Mouse (Mus musculus) limb, embryonic 15.5 days (tissue): ENCODE measurements at regions not wholly inside any gene's neighbourhood (a gene's known extent, or its start where the extent isn't known, plus 50 kb on each side); places are given as distances from the start of the nearest gene placed in this dataset.

ENCODE experiments used
- ATAC-seq: fragments of 200-750 bp; cut with Nextera tagmentation; 2 replicates; pipeline ENCODE4 v1.8.0; 2017; ENCODE audit warnings: low read depth, moderate TSS enrichment; ENCODE audit not compliant: insufficient number of reproducible peaks, low FRiP score, low TSS enrichment
- H3K27ac ChIP-seq: fragments of 300-500 bp; sonication (generic); 2 replicates; pipeline ENCODE4 v1.5.1; 2015; ENCODE audit warnings: moderate library complexity, mild to moderate bottlenecking, inconsistent platforms
- H3K27me3 ChIP-seq: fragments of 300-500 bp; sonication (generic); 2 replicates; pipeline ENCODE4 v1.6.1; 2015; ENCODE audit warnings: inconsistent platforms
- H3K36me3 ChIP-seq: fragments of 300-500 bp; sonication (generic); 2 replicates; pipeline ENCODE4 v1.6.1; 2015; ENCODE audit warnings: inconsistent platforms
- H3K4me1 ChIP-seq: fragments of 300-500 bp; sonication (generic); 2 replicates; pipeline ENCODE4 v1.6.1; 2015; ENCODE audit warnings: inconsistent platforms
- H3K4me2 ChIP-seq: fragments of 300-500 bp; sonication (generic); 2 replicates; pipeline ENCODE4 v1.6.1; 2015; ENCODE audit warnings: mild to moderate bottlenecking, inconsistent platforms
- H3K4me3 ChIP-seq: fragments of 300-500 bp; sonication (generic); 2 replicates; pipeline ENCODE4 v1.5.1; 2015; ENCODE audit warnings: mild to moderate bottlenecking, inconsistent platforms
- H3K9ac ChIP-seq: fragments of 300-500 bp; sonication (generic); 2 replicates; pipeline ENCODE4 v1.6.1; 2015; ENCODE audit warnings: inconsistent platforms
- H3K9me3 ChIP-seq: fragments of 300-500 bp; sonication (generic); 2 replicates; pipeline ENCODE4 v1.6.1; 2016; ENCODE audit warnings: inconsistent platforms
- WGBS: fragments of 180-500 bp; shearing (Covaris S2); methylation state at CpG from one replicate; pipeline ENCODE4 v1.1.7; 2015; 5-methylcytosine and 5-hydroxymethylcytosine counted together

DNA sequence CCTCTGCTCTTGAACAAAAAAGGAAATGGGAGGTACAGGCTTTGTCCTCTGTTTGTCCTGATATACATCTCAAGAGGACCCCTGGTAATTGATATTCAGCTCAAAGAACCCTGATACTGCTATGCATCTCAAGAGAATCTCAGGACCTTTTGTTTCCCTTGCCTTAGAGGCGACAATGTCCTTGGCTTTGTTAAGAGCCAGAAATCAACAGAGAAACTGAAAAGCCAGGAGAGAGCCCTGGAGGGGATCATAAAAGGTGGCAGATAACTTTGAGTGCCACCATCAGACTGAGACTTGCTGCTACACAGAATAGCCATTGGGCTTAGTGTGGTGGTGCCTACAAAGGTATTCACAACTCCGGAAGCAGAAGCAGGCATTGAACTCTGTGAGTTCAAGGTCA, 74.3 kb upstream of the Gadd45a start:
- Histone ChIP-seq H3K36me3 (no peaks in the 10 kb centered on the region), H3K4me1 (peaks cover 5% of the 10 kb centered on the region), H3K4me3 (no peak overlapping the region), H3K9me3 (no peaks in the 10 kb centered on the region), H3K4me2 (no peak overlapping the region), H3K9ac (no peak overlapping the region), H3K27ac (no peak overlapping the region), H3K27me3 (no peaks in the 10 kb centered on the region)
- ATAC-seq: no peak
- 75% methylated on average over 2 of the region's 2 CpGs for WGBS

- WGBS: 44% methylated on average over 1 of the region's 1 CpGs
- no peak for ATAC-seq
- H3K4me3 ChIP-seq: no peak overlapping the region
- peaks cover 5% of the 10 kb centered on the region for H3K4me1 ChIP-seq
- no peaks in the 10 kb centered on the region for H3K27me3 ChIP-seq
- no peak overlapping the region for H3K27ac ChIP-seq
- no peaks in the 10 kb centered on the region for H3K9me3 ChIP-seq
- H3K4me2 ChIP-seq: no peak overlapping the region
- H3K9ac ChIP-seq: no peak overlapping the region
- no peaks in the 10 kb centered on the region for H3K36me3 ChIP-seq
Measured at GRCm38 (mm10) chr6:67110391-67110790, 73.1 kb upstream of the Gadd45a start.

- H3K27ac ChIP-seq: no peak overlapping the region
- 58% methylated on average over 4 of the region's 4 CpGs for WGBS
- H3K36me3 ChIP-seq: no peaks in the 10 kb centered on the region
Measured at GRCm38 (mm10) chr6:67109774-67110173, 72.5 kb upstream of the Gadd45a start.

DNA sequence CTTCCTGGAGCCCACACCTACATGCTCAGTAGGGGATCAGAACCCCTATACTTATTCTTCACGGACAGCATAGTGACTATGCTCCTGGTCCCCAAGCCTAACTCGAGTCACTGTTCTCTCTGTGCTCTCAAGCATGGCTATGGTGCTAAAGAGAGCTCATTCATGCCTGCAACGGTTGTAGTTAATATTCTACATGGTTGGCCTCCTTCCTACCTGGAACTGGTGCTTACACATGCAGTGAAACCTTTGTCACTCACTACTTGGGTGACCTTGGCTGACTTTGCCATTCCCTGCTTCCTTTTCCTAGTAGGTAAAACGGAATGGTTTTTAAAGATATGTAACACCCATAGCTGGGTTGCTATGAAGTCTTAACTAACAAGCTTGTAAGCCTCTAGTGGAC, 70.3 kb upstream of the Gadd45a start:
- no peaks in the 10 kb centered on the region for H3K27me3 ChIP-seq
- H3K36me3 ChIP-seq: no peaks in the 10 kb centered on the region
- WGBS: 85% methylated on average over 4 of the region's 4 CpGs
- peaks cover 4% of the 10 kb centered on the region; the same call in 1 of the 2 replicates for H3K4me1 ChIP-seq
- H3K9ac ChIP-seq: no peak overlapping the region
- H3K9me3 ChIP-seq: no peaks in the 10 kb centered on the region
- H3K4me3 ChIP-seq: no peak overlapping the region
- no peak overlapping the region for H3K27ac ChIP-seq
- no peak overlapping the region for H3K4me2 ChIP-seq
- no peak for ATAC-seq

More at GRCm38 (mm10) chr6:67109774-67110173, 72.5 kb upstream of the Gadd45a start:
- no peak overlapping the region for H3K4me2 ChIP-seq
- peaks cover 5% of the 10 kb centered on the region for H3K4me1 ChIP-seq
- no peaks in the 10 kb centered on the region for H3K9me3 ChIP-seq
- H3K9ac ChIP-seq: no peak overlapping the region
- H3K27me3 ChIP-seq: no peaks in the 10 kb centered on the region
- no peak for ATAC-seq
- H3K4me3 ChIP-seq: no peak overlapping the region

- WGBS: 96% methylated on average over 2 of the region's 2 CpGs
- no peak overlapping the region for H3K27ac ChIP-seq
- no peak overlapping the region for H3K4me2 ChIP-seq
- no peak for ATAC-seq
- peaks cover 12% of the 10 kb centered on the region; the same call in 1 of the 2 replicates for H3K4me1 ChIP-seq
- H3K9ac ChIP-seq: no peak overlapping the region
- no peaks in the 10 kb centered on the region for H3K36me3 ChIP-seq
- H3K4me3 ChIP-seq: no peak overlapping the region
- H3K27me3 ChIP-seq: no peaks in the 10 kb centered on the region
- no peaks in the 10 kb centered on the region for H3K9me3 ChIP-seq
Measured at GRCm38 (mm10) chr6:67106493-67106892, 69.2 kb upstream of the Gadd45a start.

DNA sequence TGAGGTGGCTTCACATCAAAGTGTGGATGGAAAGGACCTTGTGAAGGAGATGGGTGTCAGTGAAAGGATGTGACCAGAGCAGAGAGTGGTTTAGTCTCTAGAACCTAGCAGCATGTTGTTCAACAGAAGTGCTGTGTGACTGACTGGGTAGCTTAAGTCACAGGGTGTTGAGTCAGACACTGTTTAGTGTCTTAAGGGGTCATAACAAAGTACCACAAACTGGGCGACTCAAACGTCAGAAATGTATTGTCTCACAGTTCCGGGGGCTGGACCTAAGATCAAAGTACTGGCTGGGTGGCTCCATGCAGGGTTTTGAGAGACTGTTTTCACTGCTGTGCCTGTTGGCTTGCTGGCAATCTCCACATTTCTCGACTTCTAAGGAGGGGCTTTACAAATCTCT, 68.1 kb upstream of the Gadd45a start:
- Histone ChIP-seq H3K9ac (no peak overlapping the region), H3K4me1 (peaks cover 12% of the 10 kb centered on the region; the same call in 1 of the 2 replicates), H3K4me2 (no peak overlapping the region), H3K4me3 (no peak overlapping the region), H3K27me3 (no peaks in the 10 kb centered on the region), H3K27ac (no peak overlapping the region), H3K36me3 (no peaks in the 10 kb centered on the region), H3K9me3 (no peaks in the 10 kb centered on the region)
- ATAC-seq: no peak
- 5% methylated on average over 4 of the region's 4 CpGs for WGBS

DNA sequence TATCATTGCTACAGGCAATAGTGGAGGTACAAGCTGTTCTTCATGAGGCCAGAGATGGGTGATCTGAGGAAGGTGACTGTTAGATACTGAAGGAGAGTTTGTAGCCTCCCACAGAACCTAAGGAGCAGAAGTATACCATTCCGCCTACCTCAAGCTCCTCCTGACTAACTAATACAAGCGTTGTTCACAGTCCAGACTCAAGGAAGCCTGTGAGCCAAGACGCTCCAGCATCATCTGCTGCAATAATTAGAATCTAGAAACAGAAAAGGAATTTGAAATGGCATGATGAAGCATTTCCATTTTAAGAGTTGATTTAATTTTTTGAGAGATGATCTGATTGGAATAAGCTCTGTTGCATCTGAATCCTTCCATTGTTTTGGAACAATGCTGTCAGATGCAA, 66.9 kb upstream of the Gadd45a start:
- H3K4me3 ChIP-seq: no peak overlapping the region
- H3K9me3 ChIP-seq: no peaks in the 10 kb centered on the region
- H3K27ac ChIP-seq: no peak overlapping the region
- H3K4me2 ChIP-seq: no peak overlapping the region
- H3K9ac ChIP-seq: no peak overlapping the region
- no peak for ATAC-seq
- H3K4me1 ChIP-seq: peaks cover 12% of the 10 kb centered on the region; the same call in 1 of the 2 replicates
- no peaks in the 10 kb centered on the region for H3K27me3 ChIP-seq
- 88% methylated on average over 3 of the region's 3 CpGs for whole genome bisulfite sequencing
- no peaks in the 10 kb centered on the region for H3K36me3 ChIP-seq

DNA sequence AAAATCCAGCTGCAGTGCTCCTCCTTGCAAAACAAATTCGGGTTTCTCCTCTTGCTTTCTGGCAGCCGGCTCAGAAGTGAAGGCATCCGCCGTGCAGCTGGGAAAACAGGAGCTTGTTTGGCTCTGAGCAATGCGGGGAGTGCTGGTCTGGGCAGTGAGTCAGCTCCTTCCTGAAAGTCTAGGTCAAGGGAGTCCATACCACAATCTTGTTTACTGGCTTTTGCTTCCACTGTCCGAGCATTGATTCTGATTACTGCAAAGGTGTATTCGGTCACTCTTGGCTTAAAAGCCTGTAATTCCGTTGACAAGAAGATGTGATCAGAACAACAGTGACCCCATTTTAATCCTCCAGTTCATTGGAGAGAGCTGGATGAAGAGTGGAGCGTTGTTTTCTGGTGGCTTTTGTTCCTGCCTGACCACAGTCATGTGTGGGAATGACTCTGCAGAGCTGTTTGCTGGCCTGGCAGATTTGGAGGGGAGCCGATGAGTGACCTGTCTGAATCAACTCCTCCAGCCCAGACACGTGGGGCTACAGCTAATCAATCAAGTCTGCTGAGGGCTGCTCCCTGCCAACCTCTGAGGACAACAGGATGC, 65.4 kb upstream of the Gadd45a start:
- H3K4me1 ChIP-seq: peaks cover 12% of the 10 kb centered on the region; the same call in 1 of the 2 replicates
- H3K9ac ChIP-seq: no peak overlapping the region
- H3K4me2 ChIP-seq: no peak overlapping the region
- no peak for ATAC-seq
- H3K9me3 ChIP-seq: no peaks in the 10 kb centered on the region
- no peaks in the 10 kb centered on the region for H3K36me3 ChIP-seq
- no peak overlapping the region for H3K4me3 ChIP-seq
- H3K27ac ChIP-seq: peak overlapping the region; percentile 34; the same call in 1 of the 2 replicates
- H3K27me3 ChIP-seq: no peaks in the 10 kb centered on the region
- WGBS: 37% methylated on average over 11 of the region's 11 CpGs

GRCm38 (mm10) chr6:67102014-67102413, 64.8 kb upstream of the Gadd45a start:
- H3K9ac ChIP-seq: no peak overlapping the region
- no peaks in the 10 kb centered on the region for H3K27me3 ChIP-seq
- no peak for ATAC-seq
- H3K4me2 ChIP-seq: no peak overlapping the region
- no peak overlapping the region for H3K27ac ChIP-seq
- H3K36me3 ChIP-seq: no peaks in the 10 kb centered on the region
- H3K9me3 ChIP-seq: no peaks in the 10 kb centered on the region
- H3K4me3 ChIP-seq: no peak overlapping the region
- H3K4me1 ChIP-seq: peaks cover 12% of the 10 kb centered on the region; the same call in 1 of the 2 replicates
- 69% methylated on average over 4 of the region's 4 CpGs for WGBS

DNA sequence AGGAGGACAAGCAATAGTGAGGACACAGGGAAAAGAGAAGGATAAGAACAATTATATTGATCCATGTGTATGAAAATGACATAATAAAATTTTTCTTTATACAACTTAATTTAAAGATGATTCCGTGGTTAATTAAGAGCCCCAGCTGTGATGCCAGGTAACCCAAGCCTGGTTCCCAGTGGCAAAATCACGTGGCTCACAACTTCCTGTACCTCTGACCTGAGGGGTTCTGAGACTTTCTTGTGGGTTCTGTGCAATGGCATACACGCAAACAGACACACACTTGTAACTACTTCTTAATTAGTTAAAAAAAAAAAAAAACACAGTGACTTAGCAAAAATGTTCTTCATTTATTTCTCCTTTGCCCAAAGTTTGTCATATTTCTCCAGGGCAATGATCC, 57.2 kb upstream of the Gadd45a start:
- no peak overlapping the region for H3K27ac ChIP-seq
- no peak overlapping the region for H3K9ac ChIP-seq
- no peak for ATAC-seq
- H3K4me3 ChIP-seq: no peak overlapping the region
- no peaks in the 10 kb centered on the region for H3K36me3 ChIP-seq
- H3K27me3 ChIP-seq: no peaks in the 10 kb centered on the region
- no peak overlapping the region for H3K4me2 ChIP-seq
- no peaks in the 10 kb centered on the region for H3K4me1 ChIP-seq
- H3K9me3 ChIP-seq: no peaks in the 10 kb centered on the region
- 69% methylated on average over 3 of the region's 3 CpGs for WGBS

DNA sequence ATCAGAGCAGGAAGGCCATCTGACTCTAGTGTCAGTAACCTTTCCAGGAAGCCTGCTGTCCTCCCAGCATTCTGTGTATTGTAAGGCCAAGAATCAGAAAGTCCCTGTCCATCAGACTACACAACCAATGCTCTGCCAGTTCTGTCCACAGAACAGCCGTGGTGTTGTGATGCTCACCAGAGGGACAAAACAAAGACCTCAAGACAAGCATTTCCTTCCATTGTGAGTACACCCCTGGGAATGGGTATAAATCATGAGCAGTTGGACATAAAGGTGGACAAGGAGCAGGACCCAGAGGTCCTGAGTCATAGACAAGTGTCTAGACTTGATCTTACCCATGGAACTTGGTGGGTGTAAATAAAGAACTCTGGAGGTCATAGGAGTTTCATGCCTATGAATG, 55.9 kb upstream of the Gadd45a start:
- Histone ChIP-seq H3K27ac (no peak overlapping the region), H3K4me1 (no peaks in the 10 kb centered on the region), H3K36me3 (no peaks in the 10 kb centered on the region), H3K9me3 (no peaks in the 10 kb centered on the region), H3K27me3 (no peaks in the 10 kb centered on the region), H3K9ac (no peak overlapping the region), H3K4me2 (no peak overlapping the region), H3K4me3 (no peak overlapping the region)
- WGBS: 81% methylated on average over 1 of the region's 1 CpGs
- no peak for ATAC-seq

DNA sequence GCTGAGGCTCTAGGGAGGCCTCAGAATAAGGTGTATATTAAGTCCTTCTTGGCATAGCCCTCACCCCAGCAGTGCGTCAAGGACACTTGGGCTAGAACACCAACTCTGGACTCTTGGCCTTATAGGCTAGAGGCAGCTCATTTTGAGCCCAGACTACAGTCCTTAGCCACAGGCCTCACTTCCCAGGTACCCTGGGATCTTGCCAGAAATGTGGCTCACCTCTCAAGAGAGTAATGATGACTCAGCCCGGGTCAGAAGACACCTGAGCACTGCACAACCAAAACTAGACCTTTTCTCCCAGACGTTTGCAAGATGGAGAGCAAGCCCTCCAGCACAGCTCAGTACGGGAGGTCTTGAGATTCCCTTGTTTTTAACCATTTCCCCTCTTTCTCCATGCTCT, 52.9 kb upstream of the Gadd45a start:
- Histone ChIP-seq H3K27ac (no peak overlapping the region), H3K9ac (no peak overlapping the region), H3K4me1 (no peaks in the 10 kb centered on the region), H3K36me3 (no peaks in the 10 kb centered on the region), H3K9me3 (no peaks in the 10 kb centered on the region), H3K4me2 (no peak overlapping the region), H3K27me3 (no peaks in the 10 kb centered on the region), H3K4me3 (no peak overlapping the region)
- ATAC-seq: peak; percentile 19; the same call in 1 of the 2 replicates
- 65% methylated on average over 4 of the region's 4 CpGs for WGBS
